Mouse (Mus musculus) left cerebral cortex, postnatal 4 days (tissue): ENCODE results near the gene Snx22. TPM values are rescaled to one million over a fixed set of nuclear protein-coding genes. Genes with fewer than 3 reads are reported as not detected.

Experiments
- total RNA-seq, 2 experiments: library from RNA; stranded (reverse); gene quantifications; 2 replicates each; pipeline ENCODE4 v1.2.3; 2021

The Snx22 gene
- total RNA-seq, 2 experiments from 2014 or later = 5.9 to 7.3 TPM

Other genes with a start within 250 kb of the Snx22 start
- gene Zfp609, start 242.2 kb downstream of the Snx22 start, total RNA-seq = 10 to 100 TPM; 59.4 to 65.0 TPM
- 1 to 10 TPM; 7.0 to 8.5 TPM for gene Pclaf, start 179.5 kb downstream of the Snx22 start, total RNA-seq
- gene Trip4, start 160.9 kb downstream of the Snx22 start, total RNA-seq = 10 to 100 TPM; 35.8 to 41.2 TPM
- gene Csnk1g1, start 160.8 kb downstream of the Snx22 start, total RNA-seq = 10 to 100 TPM; 61.8 to 66.1 TPM
- 100 to 1,000 TPM; 233 to 249 TPM for gene Ppib, start 9.5 kb downstream of the Snx22 start, total RNA-seq
- 10 to 100 TPM; 48.9 to 50.0 TPM for gene Snx1, start 56.9 kb upstream of the Snx22 start, total RNA-seq
- 10 to 100 TPM; 23.7 to 27.9 TPM for gene Ciao2a, start 56.9 kb upstream of the Snx22 start, total RNA-seq
- gene Dapk2, start 88.5 kb upstream of the Snx22 start, total RNA-seq = under 1 TPM; 0.84 to 0.97 TPM